Mouse (Mus musculus) A20 (cell line): Measurements from ENCODE around the gene Rbm48.

ENCODE experiments used
- DNase-seq: peaks from one replicate; pipeline ENCODE4 v3.0.0-alpha.2; 2011; ENCODE audit warnings: low read depth, low spot score

Rbm48 gene

GRCm38 (mm10) chr5:3551481-3551880 is 44.9 kb downstream of the Rbm48 start:
- DNase-seq = no peak

DNA sequence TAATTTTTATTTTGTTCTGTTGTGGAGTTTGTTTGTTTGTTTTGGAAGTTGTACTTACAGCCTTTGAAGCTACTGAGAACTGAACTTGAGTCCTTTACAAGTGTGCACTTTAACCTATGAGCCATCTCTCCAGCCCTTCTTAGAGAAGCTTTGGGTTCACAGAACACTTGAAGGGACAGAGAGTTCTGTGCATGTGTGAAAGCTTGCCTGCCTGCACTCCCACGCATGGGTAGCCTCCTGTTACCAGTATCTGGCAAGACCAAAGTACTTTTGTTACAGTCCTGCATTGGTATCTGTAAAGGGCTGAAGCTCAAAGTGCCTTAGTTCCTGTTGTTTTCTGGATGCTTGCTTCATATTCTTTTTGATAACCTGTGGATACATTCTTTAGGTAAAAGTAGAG is 50.2 kb downstream of the Rbm48 start:
- DNase-seq = no peak

GRCm38 (mm10) chr5:3544480-3544769 is 52.0 kb downstream of the Rbm48 start:
- no peak for DNase-seq

DNA sequence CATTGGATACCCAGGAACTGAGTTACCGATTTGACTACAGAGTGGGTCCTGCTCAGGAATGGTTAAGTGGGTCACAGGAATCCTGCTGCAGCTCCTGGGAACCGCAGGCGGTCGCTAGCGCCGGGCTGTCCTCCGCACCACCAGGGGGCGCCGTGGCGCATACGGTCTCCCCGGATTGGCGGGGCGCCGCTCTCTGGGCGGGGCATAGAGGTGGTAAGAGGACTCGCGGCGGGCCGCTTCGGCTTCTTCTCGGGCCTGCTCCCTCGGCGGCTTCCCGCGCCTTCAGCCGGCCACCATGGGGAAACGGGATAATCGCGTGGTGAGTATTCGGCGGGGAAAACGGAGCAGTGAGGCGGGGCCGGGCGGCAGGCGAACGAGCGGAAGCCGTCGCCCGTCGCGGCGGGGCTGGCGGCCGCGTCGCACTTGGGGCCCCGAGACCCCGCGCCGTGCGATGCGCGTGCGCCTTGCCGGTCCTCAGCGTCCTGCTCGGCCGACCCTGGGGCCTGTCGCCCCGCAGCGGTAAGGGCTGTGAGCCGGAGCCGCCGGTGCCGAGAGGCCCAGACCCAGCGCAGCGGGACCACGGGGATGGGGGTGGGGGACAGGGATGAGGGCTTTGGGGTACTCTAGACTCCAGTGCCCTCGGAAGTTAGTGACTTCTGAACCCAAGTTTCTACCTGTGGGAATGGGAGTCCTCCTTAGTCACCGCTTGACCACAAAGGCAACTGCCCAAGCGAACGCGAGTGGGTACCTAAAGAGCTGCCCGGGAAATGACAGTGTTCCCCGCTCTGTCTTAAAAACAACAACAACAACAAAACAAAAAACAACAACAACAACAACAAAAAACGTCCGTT is 52.5 kb downstream of the Rbm48 start, which contains the start of gene Fam133b:
Fam133b (plus strand) TSS at position 205 of the 851 bp plus-strand sequence.
- peak; percentile 95 for DNase-seq

DNA sequence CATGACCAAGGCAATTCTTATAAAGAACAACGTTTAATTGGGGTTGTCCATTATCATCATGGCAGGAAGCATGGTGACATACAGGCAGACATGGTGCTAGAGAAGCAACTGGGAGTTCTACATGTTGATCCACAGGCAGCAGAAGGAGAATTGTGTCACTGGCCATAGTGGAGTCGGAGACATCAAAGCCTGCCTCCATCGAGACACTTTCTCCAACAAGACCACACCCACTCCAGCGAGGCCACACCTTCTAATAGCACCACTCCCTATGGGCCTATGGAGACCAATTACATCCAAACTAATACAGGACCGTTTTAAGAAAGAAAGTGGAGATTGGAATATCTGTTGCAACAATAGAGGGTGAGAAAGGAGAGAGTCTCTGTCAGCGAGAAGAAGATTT is 54.5 kb downstream of the Rbm48 start:
- DNase-seq = no peak

- no peak for DNase-seq
Observed at GRCm38 (mm10) chr5:3538505-3539472, 57.6 kb downstream of the Rbm48 start.

- no peak for DNase-seq
Observed at GRCm38 (mm10) chr5:3536592-3537212, 59.7 kb downstream of the Rbm48 start.
